Mouse (Mus musculus) gastrocnemius, adult 2 months (tissue): ENCODE measurements around the gene Ddx50. TPM values are rescaled to one million over a fixed set of nuclear protein-coding genes. Genes with fewer than 3 reads are reported as not detected.
A peak's percentile ranks its signal among the peaks of the same experiment; 100 is the strongest.

Experiments
- DNase-seq: peaks from one replicate; pipeline ENCODE4 v3.0.0; 2022
- H3K27ac ChIP-seq: fragments of 200-600 bp; 2 replicates; pipeline ENCODE4 v1.8.1; 2022; ENCODE audit warnings: mild to moderate bottlenecking
- H3K4me3 ChIP-seq: fragments of 200-600 bp; 2 replicates; pipeline ENCODE4 v1.8.1; 2022; ENCODE audit warnings: mild to moderate bottlenecking, moderate library complexity
- CTCF ChIP-seq: fragments of 200-600 bp; IDR thresholded peaks from 2 replicates; pipeline ENCODE4 v1.8.1; 2022; ENCODE audit warnings: antibody characterized with exemption, mild to moderate bottlenecking, moderate library complexity
- intact Hi-C: fragments of 180-260 bp; cut with DNase I; formaldehyde crosslinking; loops from one replicate; pipeline ENCODE4 v1.15.1; 2025
- long read RNA-seq, 2 experiments: library from polyadenylated mRNA; stranded (forward); transcript quantifications; one replicate each; pipeline ENCODE4 v2.0.0; 2021
- total RNA-seq, 2 experiments: library from RNA; stranded (reverse); gene quantifications; 2 replicates each; pipeline ENCODE4 v1.2.3; 2021

Gene Ddx50
- total RNA-seq, result 10 to 100 TPM; 47.9 to 50.7 TPM
- long read RNA-seq, experiment 1, transcript Ddx50-201 (15 exons, 2,535 nt), result major isoform, 35 of 47 reads
- long read RNA-seq, experiment 1, partial matches to known transcripts, result 2 of 47 reads
- long read RNA-seq, experiment 1, other reads (novel, unspliced or antisense), result 10 of 47 reads
- long read RNA-seq, experiment 2, transcript Ddx50-201 (15 exons, 2,535 nt), result major isoform, 26 of 53 reads
- long read RNA-seq, experiment 2, partial matches to known transcripts, result 2 of 53 reads
- long read RNA-seq, experiment 2, other reads (novel, unspliced or antisense), result 25 of 53 reads

DNA sequence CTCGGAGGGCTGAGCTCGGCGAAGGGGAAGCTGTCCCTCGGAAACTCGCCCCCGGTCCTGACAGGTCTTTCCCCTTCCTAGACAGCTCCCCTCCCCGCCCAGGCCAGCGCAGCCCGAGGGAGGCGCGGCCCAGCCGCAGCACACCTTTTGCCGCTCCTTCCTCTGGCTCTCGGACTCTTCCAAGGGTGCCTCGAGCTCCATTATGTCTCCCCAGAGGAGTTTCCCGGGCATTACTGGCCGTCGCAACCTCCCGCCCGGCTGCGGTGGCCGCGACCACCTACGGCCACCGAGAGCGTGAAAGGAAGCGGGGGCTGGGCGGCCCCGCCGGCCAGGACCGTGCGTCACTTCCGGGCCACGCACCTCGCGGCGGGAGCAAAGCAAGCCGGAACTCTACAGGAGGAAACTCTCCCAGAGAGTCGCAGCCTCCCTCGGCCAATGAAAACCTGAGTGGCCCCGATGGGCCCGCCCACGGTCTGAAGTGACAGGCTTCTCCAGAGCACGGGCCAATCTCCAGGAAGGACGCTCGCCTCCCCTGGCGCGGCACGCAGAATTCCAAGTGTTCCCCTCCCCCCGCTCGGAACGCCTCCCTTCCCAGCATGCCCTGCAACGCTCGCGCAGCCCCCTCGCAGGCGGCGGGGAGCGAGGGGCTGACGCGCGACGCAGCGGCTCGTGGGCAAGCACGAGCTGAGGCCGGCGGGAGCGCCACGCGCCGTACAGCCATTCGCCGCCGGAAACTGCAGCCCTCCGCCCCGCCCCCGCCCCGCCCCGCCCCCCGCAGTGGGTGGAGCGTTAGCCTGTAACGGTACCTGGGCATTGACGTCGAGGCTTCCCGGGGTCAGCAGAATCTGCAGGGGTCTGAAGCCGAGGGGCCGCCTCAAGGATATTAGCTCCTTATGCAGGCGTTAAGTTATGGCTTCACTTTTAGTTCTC is at the start of gene Ddx50:
TSS of gene Ddx50 (minus strand) at position 338 of the 930 bp plus-strand sequence.
- intact Hi-C loops, result no loop called here

DNA sequence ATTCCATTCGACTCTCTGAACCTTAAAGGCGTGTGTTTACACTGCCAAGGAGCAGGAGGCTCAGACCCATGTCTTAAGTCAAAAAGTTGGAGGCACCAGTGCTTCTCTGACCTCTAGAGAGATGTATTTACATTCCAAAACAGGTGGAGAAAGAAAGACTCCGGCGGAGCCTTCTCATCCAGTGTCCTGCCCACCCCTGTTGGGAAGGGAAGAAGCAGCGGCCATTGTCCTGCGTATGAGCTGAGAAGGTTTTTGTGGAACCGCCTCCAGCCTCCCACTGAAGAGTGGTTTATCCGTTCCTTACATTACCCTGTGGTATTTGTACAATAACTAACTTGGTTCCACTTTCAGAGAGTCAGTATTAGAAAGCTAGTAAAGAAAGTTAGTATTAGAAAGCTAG is 41.8 kb upstream of the Ddx50 start:
- Histone ChIP-seq H3K4me3 (no peak overlapping the region), H3K27ac (no peak overlapping the region)
- no peak for TF ChIP-seq CTCF
- DNase-seq, result no peak
- intact Hi-C loops, result no loop called here

More for the DNA sequence above, at the start of gene Ddx50:
- Histone ChIP-seq H3K4me3 (peak within 1 kb of the TSS; percentile 99), H3K27ac (peak within 1 kb of the TSS; percentile 98)
- DNase-seq, result peak; percentile 99
- TF ChIP-seq CTCF, result no peak

DNA sequence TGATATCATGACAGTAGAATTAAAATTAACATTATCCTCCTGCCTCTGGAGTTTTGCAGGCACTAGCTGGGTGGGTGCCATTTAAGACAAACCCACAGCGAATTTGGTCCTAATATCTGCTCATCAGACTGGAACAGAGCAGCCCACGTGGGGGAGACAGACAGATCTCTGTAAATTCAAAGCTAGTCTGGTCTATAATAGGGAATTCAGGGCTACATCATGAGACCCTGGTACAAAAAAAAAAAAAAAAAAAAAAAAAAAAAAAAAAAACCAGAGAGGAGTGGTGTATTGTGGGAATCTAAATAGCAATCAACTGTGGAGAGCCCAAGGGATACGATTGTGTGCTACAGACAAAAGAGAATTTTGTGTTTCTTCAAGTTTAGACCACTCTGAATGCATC is 41.2 kb upstream of the Ddx50 start:
- TF ChIP-seq CTCF, result no peak
- Histone ChIP-seq H3K4me3 (no peak overlapping the region), H3K27ac (no peak overlapping the region)
- DNase-seq, result no peak
- intact Hi-C loops, result no loop called here

DNA sequence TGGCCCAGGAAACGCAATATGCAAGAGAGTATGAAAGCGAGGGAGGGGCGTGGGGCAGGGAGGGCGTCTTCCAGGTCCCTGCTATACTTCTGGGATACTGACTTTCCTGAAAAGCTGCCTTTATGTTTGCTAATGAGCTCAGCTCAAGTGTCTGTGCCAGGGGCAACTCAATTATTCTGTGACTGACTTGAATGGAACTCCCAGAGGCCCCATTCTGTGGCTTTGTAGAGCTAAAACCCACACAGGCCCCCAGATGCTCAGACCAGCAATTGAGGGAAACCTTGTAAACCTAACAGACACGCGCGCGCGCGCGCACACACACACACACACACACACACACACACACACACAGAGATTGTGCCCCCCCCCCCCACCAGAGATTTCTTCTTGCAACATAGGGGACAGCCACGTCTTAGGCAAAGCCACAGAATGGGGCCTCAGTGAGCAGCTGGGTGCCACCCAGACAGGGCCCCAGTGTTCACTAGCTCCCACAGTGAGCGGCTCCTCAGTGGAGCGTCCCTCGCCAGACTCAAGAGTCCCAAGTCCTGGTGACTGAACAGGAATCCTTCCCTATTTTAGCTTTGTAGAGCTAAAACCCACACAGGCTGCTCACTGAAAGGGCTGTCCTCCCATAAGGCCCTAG is 36.1 kb upstream of the Ddx50 start:
- DNase-seq, result no peak
- intact Hi-C loops, result no loop called here
- Histone ChIP-seq H3K4me3 (no peak overlapping the region), H3K27ac (no peak overlapping the region)
- TF ChIP-seq CTCF, result no peak

DNA sequence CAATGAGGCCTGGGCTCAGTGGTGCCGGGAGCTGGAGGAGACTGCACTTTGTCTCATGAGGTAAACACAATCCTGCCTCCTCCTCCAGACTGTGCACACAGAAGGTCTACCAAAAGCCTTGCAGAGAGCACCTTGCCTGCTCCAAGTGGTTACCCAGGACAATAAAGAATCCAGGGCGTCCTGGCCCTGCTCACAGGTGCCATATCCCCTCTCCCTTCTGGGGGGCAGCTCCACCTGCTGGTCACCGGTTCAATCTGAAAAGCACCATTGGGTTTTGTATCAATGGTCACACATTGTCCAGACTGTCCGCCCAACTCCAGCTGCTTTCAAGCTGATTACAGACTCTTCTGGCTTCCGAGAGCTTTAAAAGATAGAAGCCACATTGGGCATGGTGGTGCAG is 32.0 kb upstream of the Ddx50 start:
- H3K27ac ChIP-seq, result no peak overlapping the region
- no peak for DNase-seq
- H3K4me3 ChIP-seq, result no peak overlapping the region
- intact Hi-C loops, result no loop called here
- peak; percentile 61 for TF ChIP-seq CTCF

DNA sequence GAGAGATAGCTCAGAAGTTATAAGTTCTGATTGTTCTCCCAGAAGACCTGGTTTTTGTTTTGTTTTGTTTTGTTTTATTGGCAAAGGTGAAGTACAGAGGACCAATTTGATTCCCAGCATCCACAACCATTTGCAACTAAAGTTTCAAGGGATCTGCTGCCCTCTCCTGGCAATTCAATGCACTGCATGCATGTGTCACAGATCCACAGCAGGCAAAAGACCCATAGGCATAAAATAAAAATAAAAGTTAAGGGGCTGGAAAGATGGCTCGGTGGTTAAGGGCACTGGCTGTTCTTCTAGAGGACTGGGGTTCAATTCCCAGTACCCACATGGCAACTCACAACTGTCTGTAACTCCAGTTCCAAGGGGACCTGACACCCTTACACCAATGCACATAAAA is 28.8 kb upstream of the Ddx50 start:
- Histone ChIP-seq H3K4me3 (no peak overlapping the region), H3K27ac (no peak overlapping the region)
- no peak for DNase-seq
- intact Hi-C loops, result no loop called here
- TF ChIP-seq CTCF, result peak; percentile 48

DNA sequence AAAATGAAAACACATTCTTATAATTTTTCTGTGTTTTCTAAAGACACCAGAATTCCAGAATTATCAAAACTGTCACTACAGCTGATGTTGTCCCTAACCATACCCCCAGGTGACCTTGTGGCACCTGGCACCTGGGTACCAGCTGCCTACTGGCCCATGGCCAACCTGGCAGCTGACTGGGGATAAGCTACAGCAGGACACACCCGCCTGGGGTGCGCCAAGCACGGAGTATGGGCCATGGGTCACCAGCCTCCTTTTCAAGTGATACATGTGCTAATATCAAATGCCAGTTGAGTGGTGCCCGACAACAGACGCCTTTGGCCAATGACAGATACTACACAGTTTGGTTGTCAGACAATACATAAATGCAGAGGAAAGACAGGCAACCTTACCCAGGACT is 26.3 kb upstream of the Ddx50 start:
- no peak for TF ChIP-seq CTCF
- Histone ChIP-seq H3K27ac (no peak overlapping the region), H3K4me3 (no peak overlapping the region)
- intact Hi-C loops, result no loop called here
- DNase-seq, result no peak

DNA sequence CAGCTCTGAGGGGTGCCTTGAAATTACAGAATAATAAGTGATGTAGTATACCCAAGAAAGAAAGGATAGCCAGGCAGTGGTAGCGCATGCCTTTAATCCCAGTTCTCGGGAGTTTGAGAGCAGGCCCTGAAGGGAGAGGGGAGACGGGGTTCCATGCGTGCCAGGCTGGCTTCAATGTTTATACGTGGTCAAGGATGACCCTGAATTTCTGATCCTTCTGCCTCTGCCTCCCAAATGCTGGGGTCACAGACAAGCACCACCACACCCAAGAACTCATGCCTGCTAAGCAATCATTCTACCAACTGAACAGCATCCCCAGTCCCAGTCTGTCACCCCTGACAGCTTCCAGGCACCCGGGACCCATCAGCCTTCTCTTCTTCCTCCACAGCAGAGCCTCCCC is 25.2 kb upstream of the Ddx50 start:
- no peak for DNase-seq
- TF ChIP-seq CTCF, result no peak
- intact Hi-C loops, result no loop called here
- Histone ChIP-seq H3K4me3 (no peak overlapping the region), H3K27ac (no peak overlapping the region)

DNA sequence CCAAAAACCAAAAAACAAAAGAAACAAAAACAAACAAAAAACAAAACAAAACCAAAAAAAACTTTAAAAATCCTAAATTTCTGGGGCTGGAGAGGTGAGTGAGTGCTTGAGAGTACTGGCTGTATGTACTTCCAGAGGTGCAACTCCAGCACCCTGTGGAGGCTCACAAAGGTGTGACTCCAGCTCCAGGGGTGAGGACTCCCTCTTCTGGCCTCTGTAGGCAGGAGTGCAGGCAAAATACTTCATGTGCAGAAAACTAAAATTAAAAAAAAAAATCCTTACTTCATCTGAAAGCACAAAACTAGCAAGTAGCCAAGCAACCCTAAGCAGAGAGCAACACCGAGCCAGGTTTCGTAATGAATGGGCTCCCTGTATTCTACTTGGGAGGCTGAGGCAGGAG is 21.3 kb upstream of the Ddx50 start:
- DNase-seq, result no peak
- intact Hi-C loops, result no loop called here
- no peak overlapping the region for H3K27ac ChIP-seq
- H3K4me3 ChIP-seq, result no peak overlapping the region
- peak; percentile 36 for TF ChIP-seq CTCF

DNA sequence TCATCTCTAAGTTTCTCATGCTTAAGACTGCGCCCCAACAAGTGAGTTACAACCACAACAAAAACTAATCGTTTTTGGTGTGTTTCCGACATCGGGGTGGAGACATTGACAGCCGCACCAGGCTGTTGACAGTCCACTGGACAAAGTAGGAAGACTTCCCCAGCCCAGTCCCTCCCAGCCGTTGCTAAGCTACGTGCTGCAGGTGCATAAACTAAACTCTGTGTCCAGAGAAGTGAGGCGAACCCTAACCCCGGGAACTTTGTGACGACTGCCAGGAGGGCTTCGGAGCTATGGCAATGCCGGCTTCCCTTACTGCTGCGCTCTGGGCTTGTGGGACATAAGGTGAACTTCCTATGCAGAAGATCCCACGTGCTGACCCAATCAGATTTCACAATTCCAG is 18.2 kb upstream of the Ddx50 start:
- TF ChIP-seq CTCF, result no peak
- H3K4me3 ChIP-seq, result no peak overlapping the region
- H3K27ac ChIP-seq, result no peak overlapping the region
- intact Hi-C loops, result no loop called here
- no peak for DNase-seq

DNA sequence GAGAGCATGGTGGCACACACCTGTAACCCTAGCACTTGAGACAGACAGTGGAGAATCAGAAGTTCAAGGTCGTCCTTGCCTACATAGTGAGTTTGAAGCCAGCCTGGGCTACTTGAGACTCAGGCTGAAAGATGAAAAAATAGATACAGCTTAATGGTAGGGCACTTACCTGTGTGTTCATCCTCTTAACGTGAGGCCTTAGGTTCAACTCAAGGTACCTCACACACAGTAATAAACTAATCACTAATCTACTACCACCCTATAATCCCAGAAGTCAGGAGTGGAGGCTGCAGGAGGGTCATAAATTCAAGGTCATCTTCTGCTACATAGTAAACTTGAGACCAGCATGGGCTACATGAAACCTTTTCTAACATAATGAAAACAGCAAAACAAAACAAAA is 17.4 kb upstream of the Ddx50 start:
- DNase-seq, result no peak
- no peak overlapping the region for H3K4me3 ChIP-seq
- intact Hi-C loops, result no loop called here
- no peak for TF ChIP-seq CTCF
- no peak overlapping the region for H3K27ac ChIP-seq

DNA sequence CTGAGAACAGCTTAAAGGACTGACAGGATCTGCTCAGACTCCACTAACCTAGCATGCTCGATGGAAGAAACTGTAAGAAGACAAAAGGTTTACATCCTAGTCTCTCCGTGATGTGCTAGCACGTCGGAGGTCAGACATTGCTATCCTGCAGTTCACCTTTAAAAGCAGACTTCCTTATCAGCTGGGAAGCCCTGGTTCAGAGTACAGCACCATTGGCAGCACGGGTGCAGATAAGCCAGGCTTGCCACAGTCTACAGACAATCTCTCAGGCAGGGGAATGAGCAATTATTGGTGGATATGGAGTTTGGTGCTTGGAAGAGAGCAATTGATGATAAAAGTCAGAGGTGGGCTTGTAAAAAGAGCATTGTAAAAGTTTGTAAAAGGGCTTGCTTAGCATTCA is 17.0 kb upstream of the Ddx50 start:
- intact Hi-C loops, result no loop called here
- H3K27ac ChIP-seq, result no peak overlapping the region
- no peak for TF ChIP-seq CTCF
- no peak overlapping the region for H3K4me3 ChIP-seq
- DNase-seq, result no peak
